In the genomic region with DNA sequence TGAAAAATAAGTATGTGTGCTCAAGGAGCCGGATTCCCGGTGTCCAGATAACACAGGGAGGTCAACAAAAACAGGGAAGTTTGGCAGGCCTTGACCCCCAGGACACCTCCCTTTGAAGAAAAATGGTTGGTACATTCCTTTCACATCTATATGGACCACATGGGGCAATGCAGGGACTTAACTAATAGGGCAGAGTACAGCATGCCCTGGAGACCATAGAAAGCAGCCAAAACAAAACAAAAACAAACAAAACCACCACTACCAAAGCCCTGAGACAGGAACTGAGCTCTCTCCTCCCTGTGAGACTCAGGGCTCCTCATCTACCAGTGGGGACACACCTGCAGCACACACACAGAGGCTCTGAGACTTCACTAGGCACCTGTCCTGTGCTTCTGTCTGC, we compare ENCODE assay signal across 7 mouse cellular contexts. TPM values are rescaled to one million over a fixed set of nuclear protein-coding genes. Genes with fewer than 3 reads are reported as not detected.
A peak's percentile ranks its signal among the peaks of the same experiment; 100 is the strongest.
DNase-seq lines count a peak whose midpoint lies in the region; ATAC-seq and TF ChIP-seq lines count a peak whose summit lies in the region.

No protein-coding gene starts in this region.

- TF ChIP-seq EP300 in lung, postnatal 0 days (IDR thresholded peaks at IDR 0.05) = no peak; the same call in 1 of the 2 replicates

- TF ChIP-seq POLR2A in lung, adult 2 months (IDR thresholded peaks at IDR 0.05; ENCODE audit: borderline replicate concordance, extremely low read depth, low read depth, low read length) = no peak

- no peak overlapping the region for H3K4me3 ChIP-seq in lung, postnatal 0 days (ENCODE audit: low read depth, low read length)
- H3K4me3 ChIP-seq in lung, adult 2 months (replicated peaks; ENCODE audit: extremely low read depth, low read depth, low read length) = no peak overlapping the region
- no peak overlapping the region for H3K4me3 ChIP-seq in forebrain, embryonic 12.5 days (replicated peaks)
- no peak overlapping the region for H3K4me3 ChIP-seq in limb, embryonic 13.5 days
- no peak overlapping the region for H3K4me3 ChIP-seq in stomach, embryonic 15.5 days (replicated peaks)

- H3K9me3 ChIP-seq in lung, postnatal 0 days (ENCODE audit: low read length) = no peaks in the 10 kb centered on the region
- H3K9me3 ChIP-seq in forebrain, embryonic 12.5 days = no peaks in the 10 kb centered on the region
- H3K9me3 ChIP-seq in limb, embryonic 13.5 days = no peaks in the 10 kb centered on the region
- no peaks in the 10 kb centered on the region for H3K9me3 ChIP-seq in stomach, embryonic 15.5 days

- TF ChIP-seq CTCF in lung, postnatal 0 days (IDR thresholded peaks at IDR 0.05) = no peak
- TF ChIP-seq CTCF in lung, adult 2 months (IDR thresholded peaks at IDR 0.05; ENCODE audit: insufficient read depth, low read length) = no peak

- H3K36me3 ChIP-seq in lung, postnatal 0 days (ENCODE audit: insufficient read depth, low read length) = no peaks in the 10 kb centered on the region
- H3K36me3 ChIP-seq in forebrain, embryonic 12.5 days (replicated peaks) = no peaks in the 10 kb centered on the region
- H3K36me3 ChIP-seq in limb, embryonic 13.5 days = no peaks in the 10 kb centered on the region
- H3K36me3 ChIP-seq in stomach, embryonic 15.5 days = no peaks in the 10 kb centered on the region

- H3K9ac ChIP-seq in lung, postnatal 0 days (replicated peaks; ENCODE audit: low read depth) = no peak overlapping the region
- no peak overlapping the region; the same call in 1 of the 2 replicates for H3K9ac ChIP-seq in forebrain, embryonic 12.5 days
- H3K9ac ChIP-seq in limb, embryonic 13.5 days = peak overlapping the region; percentile 31; the same call in 1 of the 2 replicates
- H3K9ac ChIP-seq in stomach, embryonic 15.5 days = no peak overlapping the region

- H3K27me3 ChIP-seq in lung, postnatal 0 days (replicated peaks; ENCODE audit: insufficient read depth, low read length) = no peaks in the 10 kb centered on the region
- peaks cover 3% of the 10 kb centered on the region; the same call in 1 of the 2 replicates for H3K27me3 ChIP-seq in forebrain, embryonic 12.5 days
- H3K27me3 ChIP-seq in limb, embryonic 13.5 days = no peaks in the 10 kb centered on the region
- no peaks in the 10 kb centered on the region for H3K27me3 ChIP-seq in stomach, embryonic 15.5 days (replicated peaks)

- H3K4me1 ChIP-seq in lung, postnatal 0 days (ENCODE audit: insufficient read depth, low read depth, low read length) = peaks cover 31% of the 10 kb centered on the region
- peaks cover 23% of the 10 kb centered on the region for H3K4me1 ChIP-seq in lung, adult 2 months (ENCODE audit: control insufficient read depth, insufficient read depth, low read length)
- H3K4me1 ChIP-seq in forebrain, embryonic 12.5 days = peaks cover 79% of the 10 kb centered on the region
- peaks cover 78% of the 10 kb centered on the region for H3K4me1 ChIP-seq in limb, embryonic 13.5 days
- H3K4me1 ChIP-seq in stomach, embryonic 15.5 days = peaks cover 30% of the 10 kb centered on the region

- 37% methylated on average over 2 of the region's 2 CpGs for WGBS in lung, postnatal 0 days
- 43% methylated on average over 2 of the region's 2 CpGs for WGBS in lung, adult 2 months
- WGBS in forebrain, embryonic 12.5 days = 72% methylated on average over 2 of the region's 2 CpGs
- 71% methylated on average over 2 of the region's 2 CpGs for WGBS in limb, embryonic 13.5 days
- WGBS in stomach, embryonic 15.5 days = 56% methylated on average over 2 of the region's 2 CpGs

- peak overlapping the region; percentile 70; the same call in 1 of the 2 replicates for H3K27ac ChIP-seq in lung, postnatal 0 days (ENCODE audit: low read length)
- H3K27ac ChIP-seq in forebrain, embryonic 12.5 days = peak overlapping the region; percentile 53; the same call in 1 of the 2 replicates
- H3K27ac ChIP-seq in limb, embryonic 13.5 days = peak overlapping the region; percentile 55; the same call in 1 of the 2 replicates
- peak overlapping the region; percentile 84 for H3K27ac ChIP-seq in stomach, embryonic 15.5 days

- no peak for ATAC-seq in lung, postnatal 0 days
- no peak; the same call in 1 of the 2 replicates for ATAC-seq in forebrain, embryonic 12.5 days (ENCODE audit: low FRiP score)
- ATAC-seq in limb, embryonic 13.5 days (ENCODE audit: low FRiP score, low read depth) = no peak
- 0 out of 2 replicates have a peak, but pooled peaks have one; percentile 15 for ATAC-seq in stomach, embryonic 15.5 days (ENCODE audit: insufficient read depth, low FRiP score, low read depth)
- no peak for ATAC-seq in cerebellum, adult (ENCODE audit: insufficient number of reproducible peaks, low FRiP score, low TSS enrichment)

- peak; percentile 20 for DNase-seq in lung, postnatal 0 days (ENCODE audit: low spot score)
- DNase-seq in lung, adult 2 months = no peak
- no peak for DNase-seq in cerebellum, postnatal 14 days

- H3K4me2 ChIP-seq in lung, postnatal 0 days (replicated peaks; ENCODE audit: low read depth, low read length) = peak overlapping the region; percentile 25; the same call in 1 of the 2 replicates
- H3K4me2 ChIP-seq in forebrain, embryonic 12.5 days = peak overlapping the region; percentile 40; the same call in 1 of the 2 replicates
- H3K4me2 ChIP-seq in limb, embryonic 13.5 days (replicated peaks) = peak overlapping the region; percentile 38; the same call in 1 of the 2 replicates
- peak overlapping the region; percentile 46; the same call in 1 of the 2 replicates for H3K4me2 ChIP-seq in stomach, embryonic 15.5 days

RNA-seq across cellular contexts. Expression of a gene that starts 18.9 kb away (rescaled TPM):
- 7.1 and 8.8 TPM in 2 replicates for polyA plus RNA-seq in lung, postnatal 0 days (2015; fragmentation: Nextera tagmentation; extraction: Ambion mirVana)
- polyA plus RNA-seq in lung, adult 2 months (2012; rRNA removed) = 36.2 and 37.7 TPM in 2 replicates
- 10.4 and 13.6 TPM in 2 replicates for polyA plus RNA-seq in forebrain, embryonic 12.5 days (2016; fragmentation: Nextera tagmentation; extraction: Ambion mirVana)
- 3.9 TPM in 2 replicates for polyA plus RNA-seq in limb, embryonic 13.5 days (2015; fragmentation: Nextera tagmentation; extraction: Ambion mirVana)
- polyA plus RNA-seq in stomach, embryonic 15.5 days (2015; fragmentation: Nextera tagmentation; extraction: Ambion mirVana) = 5.4 and 5.8 TPM in 2 replicates
